Mouse (Mus musculus) forelimb bud, embryonic 11.5 days (tissue): ENCODE measurements at regions not wholly inside any gene's neighbourhood (a gene's known extent, or its start where the extent isn't known, plus 50 kb on each side); places are given as distances from the start of the nearest gene placed in this dataset.

Experiments
- DNase-seq: peaks from one replicate; pipeline ENCODE4 v3.0.0-alpha.2; 2012; ENCODE audit warnings: low read depth, low spot score

GRCm38 (mm10) chr14:123219590-123219989 is 235.8 kb upstream of the Tmtc4 start:
- DNase-seq: no peak

GRCm38 (mm10) chr14:123210241-123210640 is 226.4 kb upstream of the Tmtc4 start:
- DNase-seq: no peak

GRCm38 (mm10) chr14:123202848-123203247 is 219.0 kb upstream of the Tmtc4 start:
- DNase-seq: no peak

GRCm38 (mm10) chr14:123202313-123202712 is 218.5 kb upstream of the Tmtc4 start:
- no peak for DNase-seq

GRCm38 (mm10) chr14:123201426-123202274 is 217.8 kb upstream of the Tmtc4 start:
- no peak for DNase-seq

- DNase-seq: no peak
These were observed 215.3 kb upstream of the Tmtc4 start for GRCm38 (mm10) chr14:123199111-123199510.

- DNase-seq: no peak
These were observed 208.7 kb upstream of the Tmtc4 start for GRCm38 (mm10) chr14:123192574-123192973.

- DNase-seq: no peak
These were observed 206.9 kb upstream of the Tmtc4 start for GRCm38 (mm10) chr14:123190729-123191128.

- DNase-seq: no peak
These were observed 203.6 kb upstream of the Tmtc4 start for GRCm38 (mm10) chr14:123187270-123188058.

- DNase-seq: no peak
These were observed 189.3 kb upstream of the Tmtc4 start for GRCm38 (mm10) chr14:123173183-123173582.

GRCm38 (mm10) chr14:123171865-123172264 is 188.0 kb upstream of the Tmtc4 start:
- no peak for DNase-seq

- DNase-seq: no peak
These were observed 180.0 kb upstream of the Tmtc4 start for GRCm38 (mm10) chr14:123163842-123164241.

GRCm38 (mm10) chr14:123143489-123144046 is 159.7 kb upstream of the Tmtc4 start:
- no peak for DNase-seq

- DNase-seq: no peak
These were observed 155.2 kb upstream of the Tmtc4 start for GRCm38 (mm10) chr14:123138743-123139705.

- no peak for DNase-seq
These were observed 150.1 kb upstream of the Tmtc4 start for GRCm38 (mm10) chr14:123133979-123134378.

- DNase-seq: no peak
These were observed 136.5 kb upstream of the Tmtc4 start for GRCm38 (mm10) chr14:123120361-123120760.

GRCm38 (mm10) chr14:123116337-123116736 is 132.5 kb upstream of the Tmtc4 start:
- DNase-seq: no peak

- no peak for DNase-seq
These were observed 126.7 kb upstream of the Tmtc4 start for GRCm38 (mm10) chr14:123110533-123110932.

- no peak for DNase-seq
These were observed 116.5 kb upstream of the Tmtc4 start for GRCm38 (mm10) chr14:123100371-123100770.

GRCm38 (mm10) chr14:123096086-123096485 is 112.3 kb upstream of the Tmtc4 start:
- no peak for DNase-seq

GRCm38 (mm10) chr14:123082065-123082464 is 98.2 kb upstream of the Tmtc4 start:
- DNase-seq: no peak
